Mouse (Mus musculus): Measurements from ENCODE around the gene Psg28. TPM values are rescaled to one million over a fixed set of nuclear protein-coding genes. Genes with fewer than 3 reads are reported as not detected.
"Not testable (repeated sequence)": the region's sequence is repeated elsewhere in the genome, so short reads cannot be mapped to it uniquely, and the experiment has no call there.

The Psg28 gene
- not detected in 2 replicates for total RNA-seq (2014; fragmentation: Nextera tagmentation)
- not detected in 2 replicates for total RNA-seq (2017)

- ATAC-seq (replicated peaks; ENCODE audit: poor library complexity, severe bottlenecking), result not testable (repeated sequence)
Observed at GRCm38 (mm10) chr7:18431941-18432340, at the start of gene Psg28. TSS of gene Psg28 (minus strand) at chr7:18432041.

- no peak for ATAC-seq (replicated peaks; ENCODE audit: poor library complexity, severe bottlenecking)
Observed at GRCm38 (mm10) chr7:18403407-18403806, 28.4 kb downstream of the Psg28 start.

- no peak for ATAC-seq (replicated peaks; ENCODE audit: poor library complexity, severe bottlenecking)
Observed at GRCm38 (mm10) chr7:18402527-18403237, 29.2 kb downstream of the Psg28 start.

GRCm38 (mm10) chr7:18391483-18391882 is 40.4 kb downstream of the Psg28 start:
- ATAC-seq (replicated peaks; ENCODE audit: poor library complexity, severe bottlenecking), result not testable (repeated sequence)

- no peak for ATAC-seq (replicated peaks; ENCODE audit: poor library complexity, severe bottlenecking)
Observed at GRCm38 (mm10) chr7:18378295-18378694, 53.5 kb downstream of the Psg28 start.

Other genes starting within 250 kb of the Psg28 start
- gene Mill1, start 186.7 kb downstream of the Psg28 start, total RNA-seq (2014; fragmentation: Nextera tagmentation), result not detected in 2 replicates
- gene Mill1, start 186.7 kb downstream of the Psg28 start, total RNA-seq (2017), result not detected in 2 replicates
- gene Psg18, start 77.0 kb downstream of the Psg28 start, total RNA-seq (2014; fragmentation: Nextera tagmentation), result not detected in 2 replicates
- gene Psg18, start 77.0 kb downstream of the Psg28 start, total RNA-seq (2017), result not detected in 2 replicates
- not detected in 2 replicates for gene Psg26, start 52.1 kb upstream of the Psg28 start, total RNA-seq (2014; fragmentation: Nextera tagmentation)
- gene Psg26, start 52.1 kb upstream of the Psg28 start, total RNA-seq (2017), result not detected in 2 replicates
- gene Psg25, start 100.2 kb upstream of the Psg28 start, total RNA-seq (2014; fragmentation: Nextera tagmentation), result not detected in 2 replicates
- not detected in 2 replicates for gene Psg25, start 100.2 kb upstream of the Psg28 start, total RNA-seq (2017)
- not detected in 2 replicates for gene Psg27, start 135.3 kb upstream of the Psg28 start, total RNA-seq (2014; fragmentation: Nextera tagmentation)
- gene Psg27, start 135.3 kb upstream of the Psg28 start, total RNA-seq (2017), result not detected in 2 replicates
- gene Psg23, start 184.5 kb upstream of the Psg28 start, total RNA-seq (2014; fragmentation: Nextera tagmentation), result not detected in 2 replicates
- gene Psg23, start 184.5 kb upstream of the Psg28 start, total RNA-seq (2017), result not detected in 2 replicates
- gene Psg21, start 224.7 kb upstream of the Psg28 start, total RNA-seq (2014; fragmentation: Nextera tagmentation), result not detected in 2 replicates
- gene Psg21, start 224.7 kb upstream of the Psg28 start, total RNA-seq (2017), result not detected in 2 replicates